Mouse (Mus musculus): ENCODE measurements around the gene Akr1a1.
A peak's percentile ranks its signal among the peaks of the same experiment; 100 is the strongest.
"Not testable (repeated sequence)": the region's sequence is repeated elsewhere in the genome, so short reads cannot be mapped to it uniquely, and the experiment has no call there.

Akr1a1 gene

GRCm38 (mm10) chr4:116650924-116651796 lies at the start of gene Akr1a1:
TSS of gene Akr1a1 (minus strand) at chr4:116651680.
- peak; percentile 84 for DNase-seq (ENCODE audit: extremely low read depth, low read depth)

GRCm38 (mm10) chr4:116700964-116701363 lies 49.5 kb upstream of the Akr1a1 start:
- DNase-seq (ENCODE audit: extremely low read depth, low read depth) = no peak

GRCm38 (mm10) chr4:116698693-116699342 lies 47.3 kb upstream of the Akr1a1 start:
- no peak for DNase-seq (ENCODE audit: extremely low read depth, low read depth)

DNA sequence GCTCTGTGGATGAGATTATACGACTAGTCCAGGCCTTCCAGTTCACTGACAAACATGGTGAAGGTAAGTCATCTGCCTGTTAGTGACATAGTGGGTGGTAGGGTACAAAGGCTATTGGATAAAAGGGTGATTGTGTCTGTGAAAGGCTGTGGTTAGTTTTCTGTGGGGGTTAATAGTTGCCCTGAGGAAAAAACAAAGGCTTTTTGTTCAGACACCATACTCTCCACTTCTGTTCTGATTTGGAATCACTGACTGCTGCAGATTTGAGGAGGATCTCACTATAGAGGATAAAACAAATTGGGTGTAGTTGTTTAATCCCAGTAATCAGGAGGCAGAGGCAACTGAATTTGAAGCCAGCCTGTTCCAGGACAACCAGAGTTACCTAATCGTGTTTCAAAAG lies 42.3 kb upstream of the Akr1a1 start:
- DNase-seq (ENCODE audit: extremely low read depth, low read depth) = no peak

DNA sequence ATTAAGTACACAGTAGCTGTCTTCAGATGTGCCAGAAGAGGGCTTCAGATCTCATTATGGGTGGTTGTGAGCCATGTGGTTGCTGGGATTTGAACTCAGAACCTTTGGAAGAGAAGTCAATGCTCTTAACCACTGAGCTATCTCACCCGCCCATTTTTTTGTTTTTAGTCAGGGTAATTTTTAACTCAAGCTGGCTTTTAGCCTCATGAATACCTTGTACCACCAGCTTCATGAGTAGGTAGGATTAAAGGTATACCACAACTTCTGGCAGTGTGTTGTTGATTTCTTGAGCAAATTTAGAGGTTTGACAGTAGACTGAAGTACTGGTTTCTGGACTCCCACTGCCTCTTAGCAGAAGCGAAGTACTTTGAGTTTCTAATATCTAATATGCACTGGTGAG lies 40.7 kb upstream of the Akr1a1 start:
- no peak for DNase-seq (ENCODE audit: extremely low read depth, low read depth)

DNA sequence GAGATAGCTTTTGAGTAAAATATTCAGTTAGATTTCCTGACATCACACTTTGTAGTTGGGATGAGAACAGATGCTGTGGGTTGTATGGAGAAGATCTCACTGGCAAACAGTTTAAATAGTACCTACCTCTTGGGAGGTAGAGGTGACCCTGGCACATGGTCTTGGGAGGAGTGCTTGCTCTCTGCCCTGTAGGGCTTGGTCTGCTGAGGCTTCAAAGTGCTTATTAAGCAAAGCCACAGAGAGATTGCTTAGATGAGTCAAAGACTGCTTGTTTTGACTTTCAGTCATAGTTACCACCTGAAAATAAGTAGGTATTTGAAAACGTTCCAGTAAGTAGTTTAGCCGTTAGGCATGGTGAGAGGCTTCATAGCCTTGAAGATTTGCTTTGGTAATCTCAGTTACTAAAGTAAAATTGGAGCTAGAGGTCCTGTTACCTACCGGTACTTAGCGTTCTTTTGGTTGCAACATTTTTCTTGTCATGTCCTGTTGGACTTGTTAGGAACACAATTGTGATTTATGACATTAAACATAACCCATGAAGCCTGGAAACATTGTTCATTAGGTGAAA lies 37.9 kb upstream of the Akr1a1 start:
- no peak for DNase-seq (ENCODE audit: extremely low read depth, low read depth)

- DNase-seq (ENCODE audit: extremely low read depth, low read depth) = no peak
These were observed 35.6 kb upstream of the Akr1a1 start for GRCm38 (mm10) chr4:116687041-116687440.

DNA sequence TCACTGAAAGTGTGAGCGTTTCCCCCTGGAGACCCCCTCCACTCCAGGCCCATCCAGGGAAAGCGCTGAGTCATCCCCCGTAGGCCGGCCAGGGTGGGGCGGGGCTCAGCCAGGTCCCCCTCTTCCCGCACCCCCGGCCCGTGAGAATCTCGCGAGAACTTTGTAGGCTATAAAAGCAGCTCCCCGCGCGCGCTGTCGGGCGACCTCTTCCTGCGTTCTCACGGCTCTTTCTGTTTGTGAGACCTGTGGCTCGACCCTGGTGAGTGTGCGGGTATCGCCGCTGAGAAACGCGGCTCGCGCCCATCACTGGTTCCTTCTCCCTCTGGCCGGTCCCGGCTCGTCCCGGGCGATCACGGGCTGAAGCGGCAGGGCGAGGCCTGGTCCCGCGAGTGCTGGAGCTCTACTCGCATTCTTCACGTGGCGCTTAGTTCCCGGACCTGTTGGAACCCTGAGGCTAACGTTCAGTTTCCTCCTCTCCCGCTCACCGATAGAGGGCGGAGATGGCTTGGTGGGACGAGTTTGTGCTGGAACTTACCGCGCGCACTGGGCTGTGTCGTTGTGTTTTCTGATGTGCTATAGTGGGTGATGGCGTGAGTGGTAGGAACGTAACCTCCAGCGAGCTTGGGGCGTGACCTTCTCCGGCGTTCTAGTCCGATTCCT lies 34.1 kb upstream of the Akr1a1 start, which contains the start of gene Prdx1:
Gene Prdx1, plus strand, starts transcription at position 143 of the 660 bp plus-strand sequence.
- peak; percentile 83 for DNase-seq (ENCODE audit: extremely low read depth, low read depth)

GRCm38 (mm10) chr4:116684665-116685064 lies 33.2 kb upstream of the Akr1a1 start:
- no peak for DNase-seq (ENCODE audit: extremely low read depth, low read depth)

DNA sequence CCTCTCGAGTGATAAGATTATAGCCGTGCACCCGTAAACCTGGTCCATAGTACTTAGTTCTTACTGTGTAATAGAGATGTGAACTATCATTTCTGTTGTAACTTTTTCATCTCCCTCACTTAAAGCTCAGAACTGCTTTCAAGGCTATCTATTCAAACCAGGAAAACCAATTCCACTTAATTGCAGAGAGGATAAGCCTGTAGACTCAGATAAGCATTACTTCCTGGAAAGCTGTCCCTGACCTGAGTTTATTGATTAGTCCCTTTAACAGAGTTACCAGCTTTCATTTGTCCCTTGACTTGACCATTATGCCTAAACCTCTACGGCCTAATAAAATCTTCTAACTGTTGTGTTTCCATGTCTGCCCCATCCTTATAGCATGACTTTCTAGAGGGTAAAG lies 32.5 kb upstream of the Akr1a1 start:
- DNase-seq (ENCODE audit: extremely low read depth, low read depth) = peak; percentile 43

- not testable (repeated sequence) for DNase-seq (ENCODE audit: extremely low read depth, low read depth)
These were observed 29.0 kb upstream of the Akr1a1 start for GRCm38 (mm10) chr4:116680521-116680920.

DNA sequence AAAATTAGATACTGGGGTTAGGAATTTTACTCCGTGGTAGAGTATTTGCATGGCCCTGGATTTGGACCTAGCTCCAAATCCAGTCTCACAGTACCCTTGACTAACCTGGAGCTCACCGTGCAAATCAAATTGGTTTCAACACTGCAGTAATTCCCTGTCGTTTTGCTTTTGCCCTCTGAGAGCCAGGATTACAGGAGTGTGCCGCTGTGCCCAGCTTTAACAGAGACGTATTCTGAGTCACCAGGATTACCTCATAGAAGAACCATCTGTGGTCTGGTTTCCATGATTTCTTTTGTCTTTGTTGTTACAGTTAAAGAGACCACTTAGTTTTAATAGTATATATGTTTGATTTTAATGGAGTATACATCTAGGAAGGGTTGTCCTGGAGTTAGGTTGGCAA lies 27.7 kb upstream of the Akr1a1 start:
- no peak for DNase-seq (ENCODE audit: extremely low read depth, low read depth)

DNA sequence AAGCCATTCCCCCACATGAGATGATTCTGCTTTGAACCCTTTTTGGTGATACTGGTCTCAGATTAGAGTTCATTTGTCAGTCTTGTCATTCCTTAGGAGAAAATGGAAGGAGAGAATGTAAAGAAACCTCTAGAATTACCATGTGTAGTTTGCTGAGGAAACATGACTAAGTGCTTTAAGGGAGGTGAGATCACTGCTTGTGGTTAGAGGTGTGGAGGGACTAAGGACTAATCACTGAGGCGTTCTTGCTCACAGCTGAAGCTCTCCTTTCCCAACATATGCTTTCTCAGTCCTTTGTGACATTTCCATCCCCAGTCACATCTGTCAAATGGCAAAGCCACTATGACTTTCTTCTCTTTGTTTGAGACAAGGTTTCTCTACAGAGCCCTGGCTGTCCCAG lies 26.3 kb upstream of the Akr1a1 start:
- DNase-seq (ENCODE audit: extremely low read depth, low read depth) = no peak

GRCm38 (mm10) chr4:116676027-116676426 lies 24.5 kb upstream of the Akr1a1 start:
- DNase-seq (ENCODE audit: extremely low read depth, low read depth) = no peak

GRCm38 (mm10) chr4:116674761-116675160 lies 23.3 kb upstream of the Akr1a1 start:
- not testable (repeated sequence) for DNase-seq (ENCODE audit: extremely low read depth, low read depth)

GRCm38 (mm10) chr4:116672785-116673184 lies 21.3 kb upstream of the Akr1a1 start:
- peak; percentile 58 for DNase-seq (ENCODE audit: extremely low read depth, low read depth)

- DNase-seq (ENCODE audit: extremely low read depth, low read depth) = no peak
These were observed 17.8 kb upstream of the Akr1a1 start for GRCm38 (mm10) chr4:116669291-116669690.

GRCm38 (mm10) chr4:116668145-116668544 lies 16.7 kb upstream of the Akr1a1 start:
- no peak for DNase-seq (ENCODE audit: extremely low read depth, low read depth)

GRCm38 (mm10) chr4:116666625-116667024 lies 15.1 kb upstream of the Akr1a1 start:
- no peak for DNase-seq (ENCODE audit: extremely low read depth, low read depth)

DNA sequence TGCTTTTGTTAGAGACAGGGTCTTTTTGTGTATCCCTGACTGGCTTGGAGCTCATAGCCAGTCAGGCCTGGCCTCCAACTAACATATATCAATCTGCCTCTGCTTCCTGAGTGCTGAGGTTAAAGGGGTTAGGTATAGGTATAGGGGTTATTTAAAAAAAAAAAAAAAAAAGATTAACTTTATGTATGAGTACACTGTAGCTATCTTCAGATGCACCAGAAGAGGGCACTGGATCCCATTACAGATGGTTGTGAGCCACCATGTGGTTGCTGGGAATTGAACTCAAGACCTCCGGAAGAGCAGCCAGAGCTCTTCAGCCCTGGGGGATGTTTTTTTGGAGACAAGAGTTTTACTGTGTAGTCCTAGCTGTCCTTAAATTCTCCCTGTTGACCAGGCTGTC lies 10.5 kb upstream of the Akr1a1 start:
- DNase-seq (ENCODE audit: extremely low read depth, low read depth) = no peak

DNA sequence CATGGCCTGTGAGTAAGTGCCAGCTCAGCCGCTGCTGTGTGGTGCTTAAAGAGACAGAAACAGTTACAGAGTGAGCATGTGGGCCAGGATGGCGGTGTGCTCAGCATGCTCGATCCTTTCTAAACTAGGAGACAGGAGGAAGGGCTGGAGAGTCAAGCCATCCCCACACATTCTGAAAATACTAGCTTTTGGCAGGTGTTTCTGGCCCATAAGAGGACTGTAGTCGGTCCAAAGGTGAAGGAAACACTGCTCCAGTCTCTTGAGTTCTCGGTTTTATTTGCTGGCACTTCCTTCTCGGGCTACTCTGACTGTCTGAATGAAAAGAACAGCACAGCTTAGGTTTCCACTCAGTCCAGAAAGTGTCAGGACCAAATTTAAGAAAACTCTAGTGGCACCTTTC lies 9.3 kb upstream of the Akr1a1 start:
- DNase-seq (ENCODE audit: extremely low read depth, low read depth) = no peak

DNA sequence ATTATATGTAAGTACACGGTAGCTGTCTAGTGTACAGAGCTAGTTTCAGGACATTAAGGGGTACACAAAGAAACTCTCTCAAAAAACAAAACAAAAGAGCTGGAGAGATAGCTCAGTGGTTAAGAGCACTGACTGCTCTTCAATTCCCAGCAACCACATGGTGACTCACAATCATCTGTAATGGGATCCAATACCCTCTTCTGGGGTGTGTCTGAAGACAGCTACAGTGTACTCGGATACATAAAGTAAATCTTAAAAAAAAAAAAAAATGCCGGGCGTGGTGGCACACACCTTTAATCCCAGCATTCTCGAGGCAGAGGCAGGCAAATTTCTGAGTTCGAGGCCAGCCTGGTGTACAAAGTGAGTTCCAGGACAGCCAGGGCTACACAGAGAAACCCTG lies 8.4 kb upstream of the Akr1a1 start:
- DNase-seq (ENCODE audit: extremely low read depth, low read depth) = not testable (repeated sequence)

Measured in MEL-GATA-1-ER (cell line).